Mouse (Mus musculus) liver, postnatal 0 days (tissue): ENCODE measurements around the gene Top1. TPM values are rescaled to one million over a fixed set of nuclear protein-coding genes. Genes with fewer than 3 reads are reported as not detected.

Experiments used
- ATAC-seq: fragments of 200-750 bp; cut with Nextera tagmentation; 2 replicates; pipeline ENCODE4 v1.8.0; 2017; ENCODE audit warnings: mild to moderate bottlenecking, moderate library complexity
- DNase-seq: peaks from one replicate; pipeline ENCODE4 v3.0.0-alpha.2; 2016
- H3K27ac ChIP-seq: fragments of 300-500 bp; sonication (generic); 2 replicates; pipeline ENCODE4 v1.5.1; 2014; ENCODE audit warnings: antibody characterized with exemption, moderate library complexity, mild to moderate bottlenecking, low read depth
- H3K27me3 ChIP-seq: fragments of 300-500 bp; sonication (generic); 2 replicates; pipeline ENCODE4 v1.6.1; 2014; ENCODE audit warnings: low read length, control low read depth, mixed read lengths; ENCODE audit not compliant: insufficient read depth
- H3K36me3 ChIP-seq: fragments of 300-500 bp; sonication (generic); replicated peaks from 2 replicates; pipeline ENCODE4 v1.6.1; 2014; ENCODE audit warnings: mild to moderate bottlenecking, control low read depth, low read length, moderate library complexity, mixed read lengths; ENCODE audit not compliant: insufficient read depth
- H3K4me1 ChIP-seq: fragments of 300-500 bp; sonication (generic); 2 replicates; pipeline ENCODE4 v1.6.1; 2014; ENCODE audit warnings: antibody characterized with exemption, mild to moderate bottlenecking, control low read depth; ENCODE audit not compliant: insufficient read depth
- H3K4me2 ChIP-seq: fragments of 300-500 bp; sonication (generic); 2 replicates; pipeline ENCODE4 v1.6.1; 2014; ENCODE audit warnings: low read depth, mild to moderate bottlenecking, low read length, moderate library complexity, mixed read lengths
- H3K4me3 ChIP-seq: fragments of 300-500 bp; sonication (generic); 2 replicates; pipeline ENCODE4 v1.5.1; 2014; ENCODE audit warnings: low read depth, low read length
- H3K9ac ChIP-seq: fragments of 300-500 bp; sonication (generic); replicated peaks from 2 replicates; pipeline ENCODE4 v1.6.1; 2014; ENCODE audit warnings: mild to moderate bottlenecking, moderate library complexity
- H3K9me3 ChIP-seq: fragments of 300-500 bp; sonication (generic); 2 replicates; pipeline ENCODE4 v1.6.1; 2016; ENCODE audit warnings: mild to moderate bottlenecking, control low read depth, low read length, mixed read lengths
- CTCF ChIP-seq: sonication (generic); IDR thresholded peaks from 2 replicates; pipeline ENCODE4 v1.5.1; 2016; ENCODE audit warnings: antibody characterized with exemption, low read depth
- EP300 ChIP-seq: IDR thresholded peaks from 2 replicates; pipeline ENCODE4 v1.6.1; 2016; ENCODE audit warnings: antibody characterized with exemption, low read depth, mild to moderate bottlenecking
- WGBS: fragments of 180-500 bp; shearing (Covaris S2); extraction: QIAGEN DNeasy Blood & Tissue Kit; methylation state at CpG from one replicate; pipeline ENCODE4 v1.1.7; 2014; ENCODE audit not compliant: insufficient replicate concordance; 5-methylcytosine and 5-hydroxymethylcytosine counted together
- polyA plus RNA-seq: library from polyadenylated mRNA; unstranded; fragments of >200 nt; fragmentation: Nextera tagmentation; extraction: Ambion mirVana; gene quantifications from 2 replicates; pipeline ENCODE4 v1.2.1, GENCODE M21; 2015

Gene Top1
- polyA plus RNA-seq, 1 experiment from 2014 or later, result 30.5 TPM

DNA sequence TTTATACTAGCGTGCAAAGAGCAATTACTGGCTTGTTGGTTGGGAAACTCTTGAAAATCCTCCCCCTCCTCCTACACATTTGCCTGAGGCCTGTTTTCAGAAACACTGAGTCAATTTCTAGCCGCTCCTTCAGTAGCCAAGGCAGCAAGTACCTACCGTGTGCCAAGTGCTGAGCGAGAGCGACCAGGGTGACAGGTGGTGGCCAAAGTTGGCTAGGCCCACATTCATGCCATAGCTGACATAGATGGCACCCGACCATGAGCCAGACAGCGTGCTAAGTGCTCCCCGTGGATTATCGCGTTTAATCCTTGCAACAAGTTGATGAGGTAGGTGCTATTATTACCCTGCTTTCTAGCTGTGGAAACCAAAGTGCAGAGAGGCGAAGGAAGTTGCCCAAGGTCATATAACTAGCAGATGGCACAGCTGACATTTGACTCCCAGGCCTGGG is 24.7 kb upstream of the Top1 start:
- ATAC-seq, result no peak
- WGBS, result 82% methylated on average over 11 of the region's 11 CpGs
- H3K4me2 ChIP-seq, result no peak overlapping the region
- no peaks in the 10 kb centered on the region for H3K36me3 ChIP-seq
- no peak overlapping the region for H3K4me3 ChIP-seq
- no peaks in the 10 kb centered on the region for H3K9me3 ChIP-seq
- TF ChIP-seq CTCF (no peak), EP300 (no peak)
- H3K9ac ChIP-seq, result no peak overlapping the region
- peaks cover 23% of the 10 kb centered on the region for H3K4me1 ChIP-seq
- DNase-seq, result no peak
- peak overlapping the region; percentile 77 for H3K27ac ChIP-seq
- H3K27me3 ChIP-seq, result no peaks in the 10 kb centered on the region

DNA sequence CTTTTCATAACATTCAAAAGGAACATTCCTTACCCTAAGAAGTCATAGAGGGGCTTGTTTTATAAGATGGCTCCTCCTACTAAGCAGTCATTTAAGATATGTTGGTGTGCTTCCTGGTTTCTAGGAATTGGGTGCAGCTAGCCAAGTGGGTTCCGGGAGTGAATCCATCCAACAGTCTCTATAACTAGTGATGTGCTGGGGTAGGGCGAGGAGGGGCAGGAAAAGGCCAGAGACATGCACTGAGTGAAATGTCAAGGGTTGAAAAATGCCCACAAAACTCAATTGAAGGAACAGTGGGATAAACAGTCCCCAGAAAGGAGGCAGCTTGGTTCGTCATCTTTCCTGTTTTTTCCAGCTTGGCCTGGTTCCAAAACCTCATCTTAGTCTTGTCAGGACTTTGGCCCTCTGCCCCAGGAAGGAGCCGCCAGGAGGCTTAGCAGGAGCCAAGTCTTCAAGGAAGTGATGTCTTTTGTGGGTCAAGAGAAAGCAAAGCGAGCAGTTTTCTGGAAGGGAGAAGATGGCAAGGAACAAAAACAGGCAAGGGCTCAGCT is 24.0 kb upstream of the Top1 start:
- H3K4me3 ChIP-seq, result no peak overlapping the region
- ATAC-seq, result peak; percentile 14; the same call in 1 of the 2 replicates
- TF ChIP-seq EP300 (peak; percentile 71), CTCF (no peak)
- H3K27ac ChIP-seq, result peak overlapping the region; percentile 77
- WGBS, result 60% methylated on average over 5 of the region's 5 CpGs
- H3K4me1 ChIP-seq, result peaks cover 26% of the 10 kb centered on the region
- H3K36me3 ChIP-seq, result no peaks in the 10 kb centered on the region
- H3K4me2 ChIP-seq, result no peak overlapping the region
- H3K27me3 ChIP-seq, result no peaks in the 10 kb centered on the region
- no peak overlapping the region for H3K9ac ChIP-seq
- no peaks in the 10 kb centered on the region for H3K9me3 ChIP-seq
- peak; percentile 53 for DNase-seq

DNA sequence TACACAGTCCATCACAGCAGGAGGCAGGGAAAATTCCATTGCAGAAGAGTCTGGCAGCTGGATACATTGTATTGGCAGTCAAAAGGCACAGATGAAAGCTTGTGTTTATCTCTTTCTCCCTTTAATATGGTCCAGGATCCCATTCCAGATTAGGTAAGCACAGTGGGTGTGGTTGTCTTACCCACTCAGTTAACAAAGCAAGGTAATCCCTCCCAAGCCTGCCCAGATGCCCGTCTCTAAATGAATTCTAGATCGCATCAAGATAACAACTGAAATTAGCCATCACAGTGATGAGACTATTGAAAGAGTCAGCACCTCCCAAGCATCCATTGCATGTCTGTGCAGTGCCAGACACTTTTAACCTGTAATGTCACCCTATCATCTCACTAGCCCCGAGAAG is 23.0 kb upstream of the Top1 start:
- no peak overlapping the region for H3K4me3 ChIP-seq
- no peaks in the 10 kb centered on the region for H3K36me3 ChIP-seq
- H3K27me3 ChIP-seq, result no peaks in the 10 kb centered on the region
- no peak for DNase-seq
- H3K9me3 ChIP-seq, result no peaks in the 10 kb centered on the region
- no peak overlapping the region for H3K4me2 ChIP-seq
- H3K4me1 ChIP-seq, result peaks cover 26% of the 10 kb centered on the region
- ATAC-seq, result no peak
- TF ChIP-seq EP300 (no peak), CTCF (no peak)
- peak overlapping the region; percentile 67 for H3K27ac ChIP-seq
- H3K9ac ChIP-seq, result no peak overlapping the region
- WGBS, result 82% methylated on average over 3 of the region's 3 CpGs

DNA sequence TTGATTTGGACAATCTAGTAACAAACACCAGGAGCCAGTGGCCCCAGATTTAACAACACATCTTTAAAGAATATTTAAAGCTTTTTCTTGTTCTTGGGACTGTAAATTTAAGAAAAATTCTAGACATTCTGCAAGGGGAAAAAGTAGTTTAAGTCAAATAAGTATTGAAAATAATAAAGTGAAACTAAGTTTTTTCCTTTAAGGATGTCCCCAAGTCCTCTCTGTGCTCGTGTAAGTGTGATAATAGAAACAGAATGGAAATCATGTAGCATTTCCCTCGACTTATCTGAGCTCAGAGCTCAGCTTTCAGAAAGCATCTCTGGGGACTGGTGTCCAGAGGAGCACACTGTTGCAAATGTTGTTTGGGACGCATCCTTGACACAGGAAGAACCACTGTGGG is 21.9 kb upstream of the Top1 start:
- TF ChIP-seq EP300 (no peak), CTCF (no peak)
- Histone ChIP-seq H3K4me3 (no peak overlapping the region), H3K27ac (no peak overlapping the region), H3K9me3 (no peaks in the 10 kb centered on the region), H3K36me3 (no peaks in the 10 kb centered on the region), H3K9ac (no peak overlapping the region), H3K4me1 (peaks cover 19% of the 10 kb centered on the region), H3K4me2 (no peak overlapping the region), H3K27me3 (no peaks in the 10 kb centered on the region)
- DNase-seq, result no peak
- ATAC-seq, result no peak
- WGBS, result 45% methylated on average over 3 of the region's 3 CpGs

DNA sequence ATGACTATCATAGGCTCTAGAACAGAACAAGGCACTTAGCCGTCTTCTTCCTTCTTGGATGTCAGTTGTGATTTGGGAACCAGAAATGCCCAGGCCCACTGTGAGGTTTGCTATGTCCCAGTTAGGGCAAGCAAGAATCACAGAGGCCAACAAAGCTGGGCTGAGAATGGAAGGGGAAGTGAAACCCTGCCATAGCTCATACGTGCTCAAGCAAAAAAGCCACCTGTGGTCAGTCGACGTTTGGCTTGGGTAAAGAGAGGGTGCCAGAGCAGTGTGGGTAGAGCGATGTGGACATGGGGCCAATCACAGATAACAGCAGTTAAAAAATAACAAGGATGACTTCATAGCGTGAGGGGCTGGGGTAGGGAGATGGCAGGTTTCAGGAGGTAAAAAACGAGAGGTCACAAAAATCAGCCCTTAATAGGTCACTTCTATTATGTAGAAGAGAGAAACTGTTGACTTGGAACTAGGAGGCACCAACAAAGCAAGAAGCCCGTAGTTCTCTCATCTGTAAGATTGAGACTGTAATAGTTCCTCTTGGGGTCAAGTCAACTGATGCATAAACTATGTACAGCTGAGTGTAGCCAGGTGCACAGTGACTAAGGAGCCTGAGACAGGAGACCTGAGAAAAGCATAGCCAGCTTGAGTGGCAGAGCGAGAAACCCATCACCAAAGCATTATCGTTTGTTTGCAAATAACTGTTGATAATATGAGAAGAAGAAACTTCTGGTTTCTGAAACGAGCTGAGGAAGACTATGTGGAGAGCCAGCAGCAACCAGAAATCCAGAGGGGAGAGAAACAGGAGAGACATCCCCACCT is 18.3 kb upstream of the Top1 start:
- no peaks in the 10 kb centered on the region for H3K27me3 ChIP-seq
- no peak overlapping the region for H3K4me2 ChIP-seq
- H3K9ac ChIP-seq, result no peak overlapping the region
- DNase-seq (no peak), ATAC-seq (peak; percentile 65)
- TF ChIP-seq CTCF, result no peak
- TF ChIP-seq EP300, result no peak
- peak overlapping the region; percentile 64 for H3K27ac ChIP-seq
- no peaks in the 10 kb centered on the region for H3K9me3 ChIP-seq
- H3K4me1 ChIP-seq, result 0 out of 2 replicates have a peak, but pooled peaks cover 8% of the 10 kb centered on the region
- WGBS, result 51% methylated on average over 11 of the region's 11 CpGs
- no peak overlapping the region for H3K4me3 ChIP-seq
- no peaks in the 10 kb centered on the region for H3K36me3 ChIP-seq

DNA sequence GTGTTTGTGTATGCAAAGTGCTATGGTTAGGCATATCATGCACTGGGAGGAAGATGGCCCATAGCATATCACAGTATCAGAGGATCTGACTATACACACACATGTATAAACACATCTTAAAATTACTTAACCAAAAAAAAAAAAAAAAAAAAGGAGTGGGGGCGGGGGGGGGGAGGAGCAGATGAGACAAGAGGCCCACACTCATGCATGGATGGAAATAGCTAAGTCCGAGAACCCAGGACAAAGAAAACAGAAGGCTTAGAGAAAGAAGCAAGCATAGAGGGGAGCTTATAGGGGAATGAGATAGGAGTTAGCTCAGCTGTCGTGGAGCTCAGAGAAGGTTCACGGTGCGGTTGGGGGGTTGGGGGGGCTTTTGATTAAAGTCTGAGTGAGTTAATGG is 17.6 kb upstream of the Top1 start:
- no peak for ATAC-seq
- no peak overlapping the region for H3K4me2 ChIP-seq
- no peak overlapping the region for H3K9ac ChIP-seq
- no peaks in the 10 kb centered on the region for H3K27me3 ChIP-seq
- no peaks in the 10 kb centered on the region for H3K36me3 ChIP-seq
- 0 out of 2 replicates have a peak, but pooled peaks cover 8% of the 10 kb centered on the region for H3K4me1 ChIP-seq
- 84% methylated on average over 4 of the region's 5 CpGs for WGBS
- H3K4me3 ChIP-seq, result no peak overlapping the region
- H3K27ac ChIP-seq, result no peak overlapping the region
- no peaks in the 10 kb centered on the region for H3K9me3 ChIP-seq
- DNase-seq, result no peak
- no peak for TF ChIP-seq CTCF
- TF ChIP-seq EP300, result no peak
